Mouse (Mus musculus) G1E-ER4 (cell line): ENCODE measurements around the gene St6galnac3. TPM values are rescaled to one million over a fixed set of nuclear protein-coding genes. Genes with fewer than 3 reads are reported as not detected.

Experiments
- GATA1 ChIP-seq: IDR thresholded peaks from one replicate; pipeline ENCODE4 v1.8.0; 2012; ENCODE audit warnings: low read length, inconsistent platforms
- polyA plus RNA-seq: library from polyadenylated mRNA; stranded (reverse); fragments of >175 nt; gene quantifications from 2 replicates; pipeline ENCODE4 v1.2.3, GENCODE M21; 2012

Gene St6galnac3
- polyA plus RNA-seq, 1 experiment = 1.9 TPM

GRCm38 (mm10) chr3:153675073-153675472 lies 49.9 kb downstream of the St6galnac3 start:
- TF ChIP-seq GATA1 = no peak

GRCm38 (mm10) chr3:153674359-153674758 lies 50.6 kb downstream of the St6galnac3 start:
- TF ChIP-seq GATA1 = no peak

GRCm38 (mm10) chr3:153673451-153673850 lies 51.5 kb downstream of the St6galnac3 start:
- no peak for TF ChIP-seq GATA1

- TF ChIP-seq GATA1 = peak; percentile 11
These were observed 53.9 kb downstream of the St6galnac3 start for GRCm38 (mm10) chr3:153670953-153671674.

GRCm38 (mm10) chr3:153669737-153670435 lies 55.1 kb downstream of the St6galnac3 start:
- no peak for TF ChIP-seq GATA1

GRCm38 (mm10) chr3:153669329-153669728 lies 55.6 kb downstream of the St6galnac3 start:
- no peak for TF ChIP-seq GATA1

- no peak for TF ChIP-seq GATA1
These were observed 56.3 kb downstream of the St6galnac3 start for GRCm38 (mm10) chr3:153668447-153669290.

- TF ChIP-seq GATA1 = no peak
These were observed 60.3 kb downstream of the St6galnac3 start for GRCm38 (mm10) chr3:153664696-153665095.

- no peak for TF ChIP-seq GATA1
These were observed 61.0 kb downstream of the St6galnac3 start for GRCm38 (mm10) chr3:153663841-153664427.

- no peak for TF ChIP-seq GATA1
These were observed 62.2 kb downstream of the St6galnac3 start for GRCm38 (mm10) chr3:153662796-153663195.

GRCm38 (mm10) chr3:153661927-153662326 lies 63.0 kb downstream of the St6galnac3 start:
- no peak for TF ChIP-seq GATA1

- no peak for TF ChIP-seq GATA1
These were observed 65.3 kb downstream of the St6galnac3 start for GRCm38 (mm10) chr3:153659575-153660168.

GRCm38 (mm10) chr3:153658051-153658777 lies 66.8 kb downstream of the St6galnac3 start:
- no peak for TF ChIP-seq GATA1

GRCm38 (mm10) chr3:153655071-153655470 lies 69.9 kb downstream of the St6galnac3 start:
- no peak for TF ChIP-seq GATA1
